Mouse (Mus musculus) ovary, postnatal 14 days (tissue): ENCODE results near the gene Cygb.
"Not testable (repeated sequence)": the region's sequence is repeated elsewhere in the genome, so short reads cannot be mapped to it uniquely, and the experiment has no call there.

Source experiments
- DNase-seq: peaks from one replicate; pipeline ENCODE4 v3.0.0; 2022; ENCODE audit warnings: low spot score

The Cygb gene

DNA sequence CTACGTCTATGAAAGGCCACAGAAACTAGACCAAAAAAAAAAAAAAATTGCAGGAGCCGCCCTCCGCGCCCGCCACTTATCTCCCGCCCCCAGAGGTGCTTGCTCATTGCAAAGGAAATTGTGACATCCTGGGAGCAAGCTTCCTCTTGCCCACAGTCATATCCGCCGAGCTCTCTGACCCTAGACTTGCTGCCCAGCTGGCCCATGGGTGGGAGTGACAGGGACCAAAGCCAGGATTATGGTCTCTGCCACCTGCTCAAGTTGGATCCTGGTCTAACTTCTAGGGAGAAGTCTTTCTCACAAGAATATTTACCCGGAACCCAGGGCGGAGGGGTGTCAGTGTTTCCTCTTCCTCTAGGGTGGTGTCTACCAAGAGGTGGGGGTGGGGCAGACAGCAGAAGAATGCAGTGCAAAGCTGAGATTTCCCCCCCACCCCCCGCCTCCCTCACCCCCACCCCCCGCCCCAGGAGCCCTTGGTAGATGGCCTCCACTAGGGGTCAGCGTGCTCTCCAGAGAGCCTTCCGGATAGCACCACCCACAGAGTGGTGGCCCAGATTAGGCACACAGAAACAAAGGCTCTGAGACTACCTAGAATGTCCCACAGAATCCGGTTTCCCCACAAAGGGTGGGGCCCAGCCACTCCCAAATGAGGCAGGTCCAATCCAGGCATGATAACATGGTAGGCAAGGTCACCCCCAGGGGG, 38.2 kb downstream of the Cygb start:
- DNase-seq: no peak

DNA sequence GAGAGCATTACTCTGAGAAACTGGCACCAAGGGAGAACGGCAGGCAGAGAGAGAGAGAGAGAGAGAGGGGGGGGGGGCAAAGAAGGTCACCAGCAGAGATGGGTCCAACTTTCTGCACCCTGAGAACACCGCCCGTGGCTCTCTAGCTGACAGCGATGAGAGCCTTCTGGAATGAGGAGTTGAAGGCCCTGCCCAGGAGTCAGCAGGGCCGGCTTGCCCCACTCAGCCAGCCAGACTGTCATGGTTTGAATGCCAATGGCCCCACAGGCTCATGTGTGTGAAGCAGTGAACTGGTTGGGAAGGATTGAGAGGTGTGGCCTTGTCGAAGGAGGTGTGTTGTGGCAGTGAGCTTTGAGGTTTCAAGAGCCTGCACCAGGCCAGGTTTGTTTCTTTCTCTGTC, 40.9 kb downstream of the Cygb start:
- no peak for DNase-seq

DNA sequence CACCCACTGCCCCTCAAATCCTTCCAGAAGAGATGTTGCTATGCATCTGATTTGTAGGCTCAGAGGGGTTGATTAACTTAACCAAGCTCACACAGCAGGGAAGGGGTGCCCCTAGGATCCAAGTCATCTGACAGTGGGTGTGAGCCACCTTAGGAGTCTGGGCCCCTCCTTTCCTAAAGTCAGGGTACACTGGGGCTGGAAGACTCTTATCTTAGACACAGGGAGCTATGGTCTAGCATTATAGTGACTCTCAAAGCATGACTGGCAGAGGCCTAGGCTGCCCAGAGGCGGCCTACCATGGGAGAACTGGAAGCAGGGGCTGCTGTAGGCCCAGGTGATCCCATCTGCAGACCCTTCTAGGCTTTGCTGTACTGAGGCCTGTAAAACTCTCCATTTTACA, 41.6 kb downstream of the Cygb start:
- DNase-seq: no peak

DNA sequence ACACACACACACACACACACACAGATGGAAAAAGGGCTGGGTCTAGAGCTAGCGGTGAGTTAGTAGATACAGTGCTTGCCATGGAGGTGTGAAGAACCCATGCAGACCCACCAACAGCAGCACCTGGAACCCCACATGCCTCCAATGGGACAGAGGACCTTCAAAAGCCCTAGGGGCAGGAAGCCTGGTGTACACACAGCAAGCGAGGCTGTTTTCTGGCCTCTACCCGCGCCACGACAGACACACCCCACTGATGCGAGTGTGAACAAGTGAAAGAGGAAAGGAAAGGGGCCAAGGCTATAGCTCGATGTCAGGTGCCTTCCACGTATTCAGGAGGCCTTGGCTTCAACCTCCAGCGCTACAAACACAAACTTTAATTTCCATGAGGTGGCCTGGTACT, 42.2 kb downstream of the Cygb start:
- no peak for DNase-seq

DNA sequence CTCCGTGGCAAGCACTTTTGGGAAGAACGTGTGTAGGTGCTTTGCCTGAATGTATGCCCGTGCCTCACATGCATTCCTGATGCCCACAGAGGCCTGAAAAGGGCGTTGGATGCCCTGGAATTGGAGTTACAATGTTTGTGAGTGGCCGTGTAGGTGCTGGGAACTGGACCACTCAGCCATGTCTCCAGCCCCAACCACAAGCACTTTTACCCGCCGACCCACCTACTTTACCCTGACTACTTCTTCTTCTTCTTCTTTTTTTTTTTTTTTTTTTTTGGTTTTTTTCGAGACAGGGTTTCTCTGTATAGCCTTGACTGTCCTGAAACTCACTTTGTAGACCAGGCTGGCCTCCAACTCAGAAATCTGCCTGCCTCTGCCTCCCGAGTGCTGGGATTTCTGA, 42.9 kb downstream of the Cygb start:
- not testable (repeated sequence) for DNase-seq

DNA sequence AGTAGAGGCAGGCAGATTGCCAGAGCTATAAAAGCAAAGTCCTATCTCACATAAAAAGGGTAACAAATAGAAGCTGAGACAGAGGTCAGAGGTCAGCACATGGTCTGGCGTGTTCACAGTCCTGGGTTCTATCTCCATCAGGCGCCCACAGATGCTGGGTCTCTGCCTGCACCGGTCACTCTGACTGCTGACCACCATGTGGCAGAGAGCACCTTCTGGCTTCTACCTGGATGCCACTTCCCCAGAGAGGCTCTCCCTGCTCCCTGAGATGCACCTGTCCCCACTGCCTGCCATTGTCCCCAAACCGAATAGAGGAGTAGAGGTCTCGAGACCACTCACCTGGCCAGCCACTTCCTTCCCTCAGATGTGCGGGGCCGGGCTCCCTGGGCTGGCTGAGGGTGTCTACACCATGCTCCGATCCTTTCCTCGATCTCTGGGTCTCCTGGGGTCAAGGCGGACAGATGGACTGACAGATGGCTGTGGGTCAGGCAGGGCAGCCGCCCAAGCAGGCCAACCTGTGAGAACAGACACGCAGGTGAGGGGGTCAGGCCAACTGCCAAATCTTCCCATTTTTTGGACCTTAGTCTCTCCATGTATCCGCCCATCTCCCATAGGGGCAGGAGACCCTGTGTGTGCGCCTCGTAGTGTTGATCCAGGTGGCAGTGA, 44.0 kb downstream of the Cygb start:
- no peak for DNase-seq

DNA sequence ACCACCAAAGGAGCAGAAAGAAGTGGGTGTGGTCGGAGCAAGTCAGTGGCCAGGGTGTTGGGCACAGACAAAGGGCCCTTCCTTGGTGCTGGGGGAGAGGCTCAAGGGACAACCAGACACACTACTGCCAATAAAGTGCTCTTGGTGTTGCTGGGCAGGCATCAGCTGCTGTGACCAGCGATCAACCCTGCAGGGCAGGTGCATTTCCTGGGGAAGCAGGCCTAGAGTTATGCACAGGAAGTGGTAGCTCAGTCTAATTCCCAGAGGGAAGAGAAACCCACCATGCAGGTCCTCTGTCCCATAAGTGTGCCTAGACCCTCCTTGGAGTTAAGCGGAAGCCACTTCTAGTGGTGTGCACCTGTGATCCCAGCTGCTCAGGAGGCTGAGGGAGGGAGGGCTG, 46.4 kb downstream of the Cygb start:
- no peak for DNase-seq

DNA sequence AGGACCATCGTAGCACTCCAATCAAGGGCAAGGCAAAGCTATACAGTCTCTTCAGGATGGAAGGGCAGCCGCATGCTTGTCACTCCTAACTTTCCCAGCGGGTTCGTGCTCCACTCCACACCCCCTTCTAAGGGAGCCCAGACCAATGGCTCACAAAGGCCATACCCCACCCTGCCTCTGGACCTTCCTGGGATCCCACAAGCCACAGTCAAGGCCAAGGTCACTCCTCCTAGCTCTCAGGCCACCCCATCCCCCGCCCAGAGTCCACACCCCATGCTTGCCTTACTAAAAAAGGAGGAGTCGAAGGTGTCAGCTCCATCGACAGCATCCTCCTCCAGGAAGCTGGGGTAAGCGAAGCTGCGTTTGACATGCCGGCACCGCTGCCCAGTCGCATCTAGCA, 50.0 kb downstream of the Cygb start:
- no peak for DNase-seq

DNA sequence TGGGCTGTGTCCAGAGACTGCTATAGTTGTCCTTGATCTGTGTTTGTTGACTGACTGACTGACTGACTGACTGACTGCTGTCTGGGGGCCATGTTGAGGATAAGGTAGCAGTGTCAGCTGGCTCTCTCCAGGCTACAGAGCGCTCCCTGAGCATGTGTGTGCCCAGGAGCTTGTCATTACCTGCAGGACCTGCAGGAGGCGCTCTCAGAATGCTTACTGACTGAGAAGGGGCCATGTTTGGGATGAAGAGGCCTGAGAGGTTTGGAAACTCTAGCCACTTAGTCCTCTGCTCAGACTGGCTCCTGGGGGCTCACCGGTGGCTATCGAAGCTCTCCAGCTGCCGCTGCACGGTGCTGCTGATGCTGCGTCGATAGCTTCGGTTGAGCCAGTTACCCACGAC, 50.8 kb downstream of the Cygb start:
- DNase-seq: no peak

DNA sequence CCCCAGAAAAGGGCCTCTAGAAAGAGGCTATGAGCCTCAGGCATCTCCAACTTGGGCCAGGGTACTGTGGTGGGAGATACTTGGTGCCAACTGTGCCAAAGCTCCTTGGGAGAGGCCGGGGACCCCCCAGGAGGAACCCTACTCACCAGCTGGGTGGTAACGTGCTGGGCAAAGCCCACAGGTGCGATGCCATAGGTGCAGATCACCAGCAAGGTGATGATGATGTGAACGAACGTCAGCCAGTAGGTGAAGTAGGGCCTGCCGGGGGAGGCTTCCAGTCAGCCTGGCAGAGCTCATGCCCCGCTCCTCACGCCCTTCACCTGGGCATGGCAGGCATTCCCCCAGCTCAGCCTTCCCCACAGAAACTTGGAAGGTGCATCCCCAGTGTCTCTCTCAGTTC, 52.1 kb downstream of the Cygb start:
- DNase-seq: no peak

DNA sequence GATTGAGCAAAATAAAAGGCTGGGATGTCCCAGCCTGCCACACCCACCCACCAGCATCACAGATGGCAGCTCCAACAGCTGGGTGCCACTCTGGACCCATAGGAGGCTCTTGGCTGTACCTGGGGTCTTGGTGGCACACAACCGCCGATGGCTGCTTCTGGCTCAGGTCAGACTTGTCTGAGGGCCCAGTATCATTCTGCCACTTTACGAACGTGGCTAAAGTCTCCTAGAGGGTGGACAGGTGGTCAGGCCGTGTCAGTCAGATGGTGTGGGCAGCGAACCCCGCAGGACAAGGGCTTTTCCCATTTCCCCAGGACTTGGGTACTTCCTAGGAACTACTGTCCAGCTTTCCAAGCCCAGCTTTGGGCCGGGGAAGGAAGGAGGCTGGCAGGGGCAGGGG, 52.9 kb downstream of the Cygb start:
- no peak for DNase-seq

DNA sequence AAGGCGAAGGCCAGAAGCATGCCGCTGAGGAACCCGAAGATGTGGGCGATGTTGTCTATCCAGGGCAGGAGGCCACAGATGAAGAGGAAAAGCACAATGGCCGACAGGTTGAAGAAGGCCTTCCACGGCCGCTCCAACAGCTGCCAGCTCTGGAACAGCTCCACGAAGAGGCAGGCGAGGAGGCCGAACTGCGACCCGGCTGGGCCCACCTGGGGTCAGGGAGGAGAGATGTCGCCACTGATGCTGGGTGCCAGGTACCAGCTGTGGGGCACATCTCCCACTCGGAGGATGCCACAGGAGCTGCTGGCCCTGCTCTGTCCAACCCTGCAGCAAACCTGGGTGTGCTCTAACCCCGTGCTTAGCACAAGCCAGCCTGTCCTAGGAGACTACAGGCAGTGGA, 54.9 kb downstream of the Cygb start:
- DNase-seq: no peak

DNA sequence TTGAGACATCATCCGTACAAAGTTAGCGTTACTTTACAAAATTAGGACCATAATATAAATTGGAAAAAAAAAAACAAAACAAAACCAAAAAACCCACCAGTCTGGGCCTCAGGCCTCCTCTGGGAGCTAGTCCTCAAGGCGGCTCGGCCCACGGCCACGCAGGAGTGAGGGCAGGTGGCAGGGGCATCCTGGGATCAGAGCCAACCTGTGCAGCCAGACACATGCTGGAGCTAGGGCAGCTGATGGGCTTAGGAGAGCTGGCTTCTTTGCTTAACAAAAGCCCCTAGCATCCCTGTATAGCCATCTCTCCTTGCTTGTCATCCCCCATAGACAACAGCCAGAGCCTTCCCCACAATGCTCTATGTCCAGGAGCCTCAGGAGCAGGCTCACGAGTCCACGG, 55.9 kb downstream of the Cygb start:
- no peak for DNase-seq

DNA sequence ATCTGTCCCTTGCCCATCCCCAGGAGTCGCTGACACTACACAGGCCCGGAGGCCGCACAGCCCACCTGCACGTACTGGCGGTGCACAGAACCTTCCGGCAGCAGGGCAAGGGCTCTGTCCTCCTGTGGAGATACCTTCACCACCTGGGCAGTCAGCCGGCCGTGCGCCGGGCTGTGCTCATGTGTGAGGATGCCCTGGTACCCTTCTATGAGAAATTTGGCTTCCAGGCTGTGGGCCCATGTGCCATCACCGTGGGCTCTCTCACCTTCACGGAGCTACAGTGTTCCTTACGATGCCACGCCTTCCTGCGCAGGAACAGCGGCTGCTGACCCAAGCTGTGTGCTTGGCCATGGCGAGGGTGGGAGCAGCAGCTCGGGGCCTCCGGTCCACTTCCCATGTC, 57.3 kb downstream of the Cygb start:
- no peak for DNase-seq
